ENCODE assay signal across 9 mouse cellular contexts in genomic region chr17:80552653-80553052, GRCm38 (mm10). TPM values are rescaled to one million over a fixed set of nuclear protein-coding genes. Genes with fewer than 3 reads are reported as not detected.
A peak's percentile ranks its signal among the peaks of the same experiment; 100 is the strongest.
DNase-seq lines count a peak whose midpoint lies in the region; ATAC-seq and TF ChIP-seq lines count a peak whose summit lies in the region.
"Had no signal": no experiment of that assay in that cellular context is flagged by ENCODE, and none has a peak within 500 bp of the region (broad histone marks: within the 10 kb centered on the region; RNA-seq: fewer than 3 reads in every experiment).

No protein-coding gene starts in this region.

- peak; percentile 37 for DNase-seq in A20 (ENCODE audit: low read depth, low spot score)
- no peak for DNase-seq in liver, postnatal 0 days
- no peak for DNase-seq in gastrocnemius, postnatal 25 days
- DNase-seq in layer of hippocampus, adult 9-10 months (ENCODE audit: low spot score): no peak
- DNase-seq in frontal cortex, postnatal 36 days (ENCODE audit: low spot score in 2 of 2): no peak

- H3K27me3 ChIP-seq in erythroblast, embryonic 14.5 days (ENCODE audit: control insufficient read depth): no peaks in the 10 kb centered on the region
- H3K27me3 ChIP-seq in hindbrain, embryonic 12.5 days: no peaks in the 10 kb centered on the region
- H3K27me3 ChIP-seq in liver, postnatal 0 days (ENCODE audit: insufficient read depth, low read length): no peaks in the 10 kb centered on the region
- H3K27me3 ChIP-seq: lung, embryonic 15.5 days had no signal

- no peaks in the 10 kb centered on the region for H3K36me3 ChIP-seq in erythroblast, embryonic 14.5 days (ENCODE audit: control insufficient read depth)
- H3K36me3 ChIP-seq in hindbrain, embryonic 12.5 days: peaks cover 6% of the 10 kb centered on the region; the same call in 1 of the 2 replicates
- no peaks in the 10 kb centered on the region; the same call in 1 of the 2 replicates for H3K36me3 ChIP-seq in liver, postnatal 0 days (replicated peaks; ENCODE audit: insufficient read depth, low read length)
- H3K36me3 ChIP-seq: lung, embryonic 15.5 days had no signal

- WGBS in hindbrain, embryonic 12.5 days: 78% methylated on average over 4 of the region's 4 CpGs
- 52% methylated on average over 4 of the region's 4 CpGs for WGBS in liver, postnatal 0 days (ENCODE audit: insufficient replicate concordance)

- peak overlapping the region; percentile 79 for H3K4me3 ChIP-seq in erythroblast, embryonic 14.5 days (replicated peaks)
- no peak overlapping the region for H3K4me3 ChIP-seq in hindbrain, embryonic 12.5 days
- no peak overlapping the region for H3K4me3 ChIP-seq in liver, postnatal 0 days (ENCODE audit: low read depth, low read length)

- no peak for TF ChIP-seq CTCF in liver, postnatal 0 days (IDR thresholded peaks at IDR 0.05; ENCODE audit: low read depth)

- H3K9ac ChIP-seq in hindbrain, embryonic 12.5 days: no peak overlapping the region
- no peak overlapping the region for H3K9ac ChIP-seq in liver, postnatal 0 days (replicated peaks)

- H3K27ac ChIP-seq in hindbrain, embryonic 12.5 days: no peak overlapping the region
- H3K27ac ChIP-seq in liver, postnatal 0 days (ENCODE audit: low read depth): peak overlapping the region; percentile 67; the same call in 1 of the 2 replicates

- peaks cover 14% of the 10 kb centered on the region for H3K4me1 ChIP-seq in erythroblast, embryonic 14.5 days (ENCODE audit: control insufficient read depth)
- H3K4me1 ChIP-seq in hindbrain, embryonic 12.5 days: peaks cover 6% of the 10 kb centered on the region; the same call in 1 of the 2 replicates
- H3K4me1 ChIP-seq in liver, postnatal 0 days (ENCODE audit: insufficient read depth): 0 out of 2 replicates have a peak, but pooled peaks cover 6% of the 10 kb centered on the region
- H3K4me1 ChIP-seq: lung, embryonic 15.5 days had no signal

- TF ChIP-seq EP300 in liver, postnatal 0 days (IDR thresholded peaks at IDR 0.05; ENCODE audit: low read depth): no peak

- no peaks in the 10 kb centered on the region for H3K9me3 ChIP-seq in erythroblast, embryonic 14.5 days (ENCODE audit: control insufficient read depth, low read length)
- no peaks in the 10 kb centered on the region for H3K9me3 ChIP-seq in hindbrain, embryonic 12.5 days (replicated peaks)
- no peaks in the 10 kb centered on the region for H3K9me3 ChIP-seq in liver, postnatal 0 days (ENCODE audit: low read length)
- H3K9me3 ChIP-seq: lung, embryonic 15.5 days had no signal

- ATAC-seq in erythroblast, adult 5-6 weeks (replicated peaks; ENCODE audit: low FRiP score, poor library complexity, severe bottlenecking): no peak
- ATAC-seq in hindbrain, embryonic 12.5 days (ENCODE audit: low FRiP score): no peak
- ATAC-seq in liver, postnatal 0 days: no peak

- peak overlapping the region; percentile 60; the same call in 1 of the 2 replicates for H3K4me2 ChIP-seq in hindbrain, embryonic 12.5 days (replicated peaks)
- peak overlapping the region; percentile 74; the same call in 1 of the 2 replicates for H3K4me2 ChIP-seq in liver, postnatal 0 days (ENCODE audit: low read depth, low read length)

RNA-seq across cellular contexts. Expression of gene Cdkl4, which starts 25.0 kb away (rescaled TPM):
- polyA plus RNA-seq in erythroblast, embryonic 14.5 days (2012): not detected in 2 replicates
- total RNA-seq in erythroblast, adult 5-6 weeks (2015; ENCODE audit: low replicate concordance): not detected in 2 replicates
- 0.42 and 1.0 TPM in 2 replicates for total RNA-seq in erythroblast, adult 5-6 weeks (2017; ENCODE audit: low replicate concordance)
- polyA plus RNA-seq in hindbrain, embryonic 12.5 days (2016; fragmentation: Nextera tagmentation; extraction: Ambion mirVana): 3.9 and 4.3 TPM in 2 replicates
- 0.17 and 0.34 TPM in 2 replicates for polyA plus RNA-seq in liver, postnatal 0 days (2015; fragmentation: Nextera tagmentation; extraction: Ambion mirVana)
- not detected for total RNA-seq in gastrocnemius, postnatal 25 days (2021)
